Mouse (Mus musculus) liver, embryonic 11.5 days (tissue): ENCODE measurements around the gene Rnf135. TPM values are rescaled to one million over a fixed set of nuclear protein-coding genes. Genes with fewer than 3 reads are reported as not detected.
"Not testable (repeated sequence)": the region's sequence is repeated elsewhere in the genome, so short reads cannot be mapped to it uniquely, and the experiment has no call there.

Experiments used
- ATAC-seq: fragments of 200-750 bp; cut with Nextera tagmentation; replicated peaks from 2 replicates; pipeline ENCODE4 v1.8.0; 2017; ENCODE audit warnings: moderate number of reproducible peaks, mild to moderate bottlenecking, moderate TSS enrichment, moderate library complexity; ENCODE audit not compliant: low FRiP score
- DNase-seq: peaks from one replicate; pipeline ENCODE4 v3.0.0-alpha.2; 2017; ENCODE audit warnings: low spot score
- H3K27ac ChIP-seq: fragments of 300-500 bp; sonication (generic); 2 replicates; pipeline ENCODE4 v1.5.1; 2014; ENCODE audit warnings: mild to moderate bottlenecking, low read depth, low read length, control low read depth
- H3K27me3 ChIP-seq: fragments of 300-500 bp; sonication (generic); replicated peaks from 2 replicates; pipeline ENCODE4 v1.6.1; 2014; ENCODE audit warnings: low read length, mixed read lengths; ENCODE audit not compliant: control insufficient read depth, insufficient read depth
- H3K36me3 ChIP-seq: fragments of 300-500 bp; sonication (generic); 2 replicates; pipeline ENCODE4 v1.6.1; 2014; ENCODE audit warnings: mild to moderate bottlenecking, low read length, moderate library complexity, mixed read lengths; ENCODE audit not compliant: control insufficient read depth, insufficient read depth
- H3K4me1 ChIP-seq: fragments of 300-500 bp; sonication (generic); replicated peaks from 2 replicates; pipeline ENCODE4 v1.6.1; 2014; ENCODE audit warnings: low read length, mixed read lengths; ENCODE audit not compliant: control insufficient read depth, insufficient read depth
- H3K4me2 ChIP-seq: fragments of 300-500 bp; sonication (generic); 2 replicates; pipeline ENCODE4 v1.6.1; 2014; ENCODE audit warnings: mild to moderate bottlenecking, control low read depth, moderate library complexity
- H3K4me3 ChIP-seq: fragments of 300-500 bp; sonication (generic); 2 replicates; pipeline ENCODE4 v1.5.1; 2014; ENCODE audit warnings: low read depth, low read length, control low read depth
- H3K9ac ChIP-seq: fragments of 300-500 bp; sonication (generic); 2 replicates; pipeline ENCODE4 v1.6.1; 2014; ENCODE audit warnings: low read depth, low read length, control low read depth
- H3K9me3 ChIP-seq: fragments of 300-500 bp; sonication (generic); 2 replicates; pipeline ENCODE4 v1.6.1; 2016; ENCODE audit warnings: low read length, inconsistent platforms, mixed read lengths; ENCODE audit not compliant: control insufficient read depth
- WGBS: fragments of 180-500 bp; shearing (Covaris S2); extraction: QIAGEN DNeasy Blood & Tissue Kit; methylation state at CpG from one replicate; pipeline ENCODE4 v1.1.7; 2014; 5-methylcytosine and 5-hydroxymethylcytosine counted together
- polyA plus RNA-seq: library from polyadenylated mRNA; unstranded; fragments of >200 nt; fragmentation: Nextera tagmentation; extraction: Ambion mirVana; gene quantifications from 2 replicates; pipeline ENCODE4 v1.2.1, GENCODE M21; 2014

The Rnf135 gene
- polyA plus RNA-seq, 1 experiment from 2014 or later, result 5.9 TPM

DNA sequence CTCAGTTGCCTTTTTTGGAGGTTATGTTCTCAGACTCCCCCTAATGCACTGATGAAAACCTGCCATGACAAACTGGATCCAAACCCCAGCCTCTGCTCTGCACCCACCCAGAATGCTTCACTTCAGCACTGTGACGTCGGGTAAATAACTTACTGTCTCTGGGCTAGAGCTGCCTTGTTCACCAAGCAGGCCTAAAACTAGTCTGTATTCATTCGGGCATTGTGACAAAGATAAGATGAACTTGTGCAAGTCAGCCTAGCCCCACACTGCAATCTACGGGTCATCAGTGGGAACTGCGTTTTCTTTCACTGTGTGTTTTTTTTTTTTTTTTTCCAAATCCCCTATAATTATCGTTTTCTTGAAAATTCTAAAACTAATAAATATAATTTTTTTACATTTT is 35.9 kb upstream of the Rnf135 start:
- 52% methylated on average over 6 of the region's 6 CpGs for WGBS
- DNase-seq (no peak), ATAC-seq (no peak)
- Histone ChIP-seq H3K9me3 (no peaks in the 10 kb centered on the region), H3K9ac (no peak overlapping the region), H3K4me1 (peaks cover 5% of the 10 kb centered on the region), H3K4me3 (no peak overlapping the region), H3K27ac (no peak overlapping the region), H3K27me3 (peaks cover 5% of the 10 kb centered on the region; the same call in 1 of the 2 replicates), H3K4me2 (no peak overlapping the region), H3K36me3 (no peaks in the 10 kb centered on the region)

- no peak overlapping the region for H3K4me3 ChIP-seq
- H3K9ac ChIP-seq, result no peak overlapping the region
- H3K4me1 ChIP-seq, result peaks cover 7% of the 10 kb centered on the region
- no peak for ATAC-seq
- H3K27ac ChIP-seq, result no peak overlapping the region
- no peaks in the 10 kb centered on the region for H3K36me3 ChIP-seq
- H3K27me3 ChIP-seq, result peaks cover 5% of the 10 kb centered on the region; the same call in 1 of the 2 replicates
- 57% methylated on average over 1 of the region's 1 CpGs for WGBS
- H3K4me2 ChIP-seq, result no peak overlapping the region
- no peak for DNase-seq
- H3K9me3 ChIP-seq, result no peaks in the 10 kb centered on the region
Measured at GRCm38 (mm10) chr11:80148313-80148712, 35.3 kb upstream of the Rnf135 start.

DNA sequence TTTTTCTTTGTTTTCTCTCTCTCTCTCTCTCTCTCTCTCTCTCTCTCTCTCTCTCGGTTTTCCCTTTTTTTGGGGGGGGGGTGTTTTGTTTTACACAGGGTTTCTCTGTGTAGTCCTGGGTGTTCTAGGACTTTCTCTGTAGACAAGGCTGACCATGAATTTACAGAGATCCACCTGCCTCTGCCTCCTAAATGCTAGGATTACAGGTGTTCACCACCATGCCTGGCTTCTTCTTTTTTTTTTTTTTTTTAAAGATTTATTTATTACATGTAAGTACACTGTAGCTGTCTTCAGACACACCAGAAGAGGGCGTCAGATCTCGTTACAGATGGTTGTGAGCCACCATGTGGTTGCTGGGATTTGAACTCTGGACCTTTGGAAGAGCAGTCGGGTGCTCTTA is 34.7 kb upstream of the Rnf135 start:
- not testable (repeated sequence) for DNase-seq, H3K36me3 ChIP-seq, H3K4me3 ChIP-seq, H3K9ac ChIP-seq, H3K27me3 ChIP-seq, H3K9me3 ChIP-seq, ATAC-seq, H3K4me2 ChIP-seq, H3K27ac ChIP-seq
- 47% methylated on average over 1 of the region's 4 CpGs for WGBS
- H3K4me1 ChIP-seq, result peaks cover 11% of the 10 kb centered on the region

- Histone ChIP-seq H3K27ac (no peak overlapping the region), H3K4me3 (no peak overlapping the region), H3K9ac (no peak overlapping the region), H3K4me1 (peaks cover 11% of the 10 kb centered on the region), H3K4me2 (no peak overlapping the region), H3K9me3 (no peaks in the 10 kb centered on the region), H3K27me3 (peaks cover 14% of the 10 kb centered on the region), H3K36me3 (no peaks in the 10 kb centered on the region)
- WGBS, result 69% methylated on average over 8 of the region's 8 CpGs
- ATAC-seq, result no peak
- no peak for DNase-seq
Measured at GRCm38 (mm10) chr11:80149412-80150023, 34.1 kb upstream of the Rnf135 start.

DNA sequence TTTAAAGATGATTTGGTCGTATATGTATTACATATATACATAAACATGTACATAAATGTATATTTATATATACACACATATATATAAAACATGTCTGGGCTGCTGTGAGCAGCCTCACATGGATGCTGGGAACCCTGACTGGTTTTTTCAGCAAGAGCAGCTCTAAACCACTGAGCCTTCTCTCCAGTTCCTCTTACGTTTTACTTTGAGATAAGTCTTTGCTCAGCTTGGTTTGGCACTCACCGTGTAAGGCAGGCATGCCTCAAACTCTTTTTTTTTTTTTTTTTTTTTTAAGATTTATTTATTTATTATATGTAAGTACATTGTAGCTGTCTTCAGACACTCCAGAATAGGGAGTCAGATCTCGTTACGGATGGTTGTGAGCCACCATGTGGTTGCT is 33.1 kb upstream of the Rnf135 start:
- H3K4me3 ChIP-seq, result no peak overlapping the region
- H3K9ac ChIP-seq, result no peak overlapping the region
- ATAC-seq (no peak), DNase-seq (no peak)
- H3K4me1 ChIP-seq, result peaks cover 11% of the 10 kb centered on the region
- no peaks in the 10 kb centered on the region for H3K9me3 ChIP-seq
- WGBS, result 59% methylated on average over 5 of the region's 5 CpGs
- H3K4me2 ChIP-seq, result no peak overlapping the region
- H3K36me3 ChIP-seq, result no peaks in the 10 kb centered on the region
- H3K27me3 ChIP-seq, result peaks cover 23% of the 10 kb centered on the region
- H3K27ac ChIP-seq, result no peak overlapping the region

DNA sequence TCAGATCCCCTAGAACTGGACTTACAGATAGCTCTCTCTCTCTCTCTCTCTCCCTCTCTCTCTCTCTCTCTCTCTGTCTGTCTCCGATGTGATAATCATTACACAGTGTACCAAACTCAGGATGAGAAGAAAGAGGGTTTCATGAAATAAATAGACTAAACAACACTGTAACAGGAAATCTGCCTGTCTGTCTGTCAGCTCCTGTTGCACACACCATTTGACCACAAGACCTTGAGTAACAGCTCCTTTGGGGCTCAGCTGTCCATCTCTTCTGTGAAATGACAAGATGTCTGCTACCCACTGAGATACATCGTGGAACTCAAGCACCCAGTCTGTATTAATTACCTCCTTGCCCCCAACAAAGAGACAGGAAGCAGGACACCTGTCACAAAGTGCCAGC is 32.1 kb upstream of the Rnf135 start:
- H3K9me3 ChIP-seq, result no peaks in the 10 kb centered on the region
- H3K4me1 ChIP-seq, result peaks cover 6% of the 10 kb centered on the region; the same call in 1 of the 2 replicates
- no peak overlapping the region for H3K27ac ChIP-seq
- peaks cover 23% of the 10 kb centered on the region for H3K27me3 ChIP-seq
- H3K36me3 ChIP-seq, result no peaks in the 10 kb centered on the region
- H3K4me3 ChIP-seq, result no peak overlapping the region
- no peak overlapping the region for H3K9ac ChIP-seq
- WGBS, result 39% methylated on average over 2 of the region's 2 CpGs
- ATAC-seq (no peak), DNase-seq (no peak)
- H3K4me2 ChIP-seq, result no peak overlapping the region

DNA sequence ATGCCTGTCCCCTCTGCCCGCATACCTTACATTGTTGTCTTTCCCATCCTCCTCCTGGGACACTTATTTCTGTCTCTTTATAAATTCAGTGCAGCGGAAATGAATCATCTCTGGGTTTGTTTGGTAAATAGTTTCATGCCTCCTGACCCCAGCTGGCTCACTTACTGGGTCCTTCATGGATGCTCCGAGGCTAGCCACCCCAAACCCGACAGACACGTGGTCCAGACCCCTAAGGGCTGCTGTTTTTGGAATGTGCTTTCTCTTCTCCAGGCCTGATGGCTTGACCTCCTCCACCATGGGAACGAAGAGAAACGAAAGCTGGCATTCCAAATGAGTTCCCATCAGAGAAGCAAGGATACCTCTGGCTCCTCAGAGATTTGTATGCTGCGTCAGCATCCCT is 31.3 kb upstream of the Rnf135 start:
- WGBS, result 76% methylated on average over 8 of the region's 8 CpGs
- no peaks in the 10 kb centered on the region for H3K9me3 ChIP-seq
- H3K4me3 ChIP-seq, result no peak overlapping the region
- H3K36me3 ChIP-seq, result no peaks in the 10 kb centered on the region
- DNase-seq (no peak), ATAC-seq (no peak)
- H3K4me1 ChIP-seq, result peaks cover 6% of the 10 kb centered on the region; the same call in 1 of the 2 replicates
- peaks cover 23% of the 10 kb centered on the region for H3K27me3 ChIP-seq
- H3K27ac ChIP-seq, result no peak overlapping the region
- no peak overlapping the region for H3K9ac ChIP-seq
- no peak overlapping the region for H3K4me2 ChIP-seq

GRCm38 (mm10) chr11:80153857-80154495 is 29.7 kb upstream of the Rnf135 start, which contains the start of gene Adap2:
Gene Adap2 (plus strand): TSS chr11:80154105.
- Histone ChIP-seq H3K36me3 (no peaks in the 10 kb centered on the region), H3K9ac (peak within 1 kb of the TSS; percentile 36), H3K27me3 (peaks cover 23% of the 10 kb centered on the region), H3K4me1 (peaks cover 6% of the 10 kb centered on the region; the same call in 1 of the 2 replicates), H3K4me2 (peak within 1 kb of the TSS; percentile 87), H3K4me3 (peak within 1 kb of the TSS; percentile 62), H3K9me3 (no peaks in the 10 kb centered on the region), H3K27ac (no peak within 1 kb of the TSS)
- ATAC-seq, result peak; percentile 95
- peak; percentile 91 for DNase-seq
- WGBS, result 2% methylated on average over 43 of the region's 47 CpGs

GRCm38 (mm10) chr11:80154501-80154900 is 29.1 kb upstream of the Rnf135 start:
- Histone ChIP-seq H3K27me3 (peaks cover 23% of the 10 kb centered on the region), H3K36me3 (no peaks in the 10 kb centered on the region), H3K9ac (peak overlapping the region; percentile 36), H3K4me3 (peak overlapping the region; percentile 62), H3K4me1 (peaks cover 6% of the 10 kb centered on the region; the same call in 1 of the 2 replicates), H3K4me2 (peak overlapping the region; percentile 87), H3K9me3 (no peaks in the 10 kb centered on the region), H3K27ac (no peak overlapping the region)
- ATAC-seq (no peak), DNase-seq (no peak)
- WGBS, result 29% methylated on average over 25 of the region's 25 CpGs
